Mouse (Mus musculus) heart, embryonic 11.5 days (tissue): ENCODE results near the gene Slc22a15. TPM values are rescaled to one million over a fixed set of nuclear protein-coding genes. Genes with fewer than 3 reads are reported as not detected.
A peak's percentile ranks its signal among the peaks of the same experiment; 100 is the strongest.

Source experiments
- ATAC-seq: fragments of 200-750 bp; cut with Nextera tagmentation; replicated peaks from 2 replicates; pipeline ENCODE4 v1.8.0; 2017; ENCODE audit warnings: moderate library complexity; ENCODE audit not compliant: insufficient number of reproducible peaks, low FRiP score, low TSS enrichment
- H3K27ac ChIP-seq: fragments of 300-500 bp; sonication (generic); 2 replicates; pipeline ENCODE4 v1.5.1; 2014; ENCODE audit warnings: mild to moderate bottlenecking, low read depth, low read length
- H3K27me3 ChIP-seq: fragments of 300-500 bp; sonication (generic); 2 replicates; pipeline ENCODE4 v1.6.1; 2014; ENCODE audit warnings: mild to moderate bottlenecking, low read length, mixed read lengths; ENCODE audit not compliant: control insufficient read depth, insufficient read depth
- H3K36me3 ChIP-seq: fragments of 300-500 bp; sonication (generic); 2 replicates; pipeline ENCODE4 v1.6.1; 2014; ENCODE audit warnings: mild to moderate bottlenecking, low read length, moderate library complexity, mixed read lengths; ENCODE audit not compliant: control insufficient read depth, insufficient read depth
- H3K4me1 ChIP-seq: fragments of 300-500 bp; sonication (generic); 2 replicates; pipeline ENCODE4 v1.6.1; 2014; ENCODE audit warnings: low read length; ENCODE audit not compliant: control insufficient read depth, insufficient read depth
- H3K4me2 ChIP-seq: fragments of 300-500 bp; sonication (generic); 2 replicates; pipeline ENCODE4 v1.6.1; 2014; ENCODE audit warnings: mild to moderate bottlenecking, moderate library complexity
- H3K4me3 ChIP-seq: fragments of 300-500 bp; sonication (generic); 2 replicates; pipeline ENCODE4 v1.5.1; 2014; ENCODE audit warnings: low read depth, low read length
- H3K9ac ChIP-seq: fragments of 300-500 bp; sonication (generic); 2 replicates; pipeline ENCODE4 v1.6.1; 2014; ENCODE audit warnings: mild to moderate bottlenecking, low read depth, low read length, moderate library complexity
- H3K9me3 ChIP-seq: fragments of 300-500 bp; sonication (generic); replicated peaks from 2 replicates; pipeline ENCODE4 v1.6.1; 2016; ENCODE audit warnings: low read length; ENCODE audit not compliant: control insufficient read depth
- WGBS: fragments of 180-500 bp; shearing (Covaris S2); extraction: QIAGEN DNeasy Blood & Tissue Kit; methylation state at CpG from one replicate; pipeline ENCODE4 v1.1.7; 2014; ENCODE audit not compliant: insufficient replicate concordance; 5-methylcytosine and 5-hydroxymethylcytosine counted together
- polyA plus RNA-seq: library from polyadenylated mRNA; unstranded; fragments of >200 nt; fragmentation: Nextera tagmentation; extraction: Ambion mirVana; gene quantifications from 2 replicates; pipeline ENCODE4 v1.2.1, GENCODE M21; 2014

Gene Slc22a15
- polyA plus RNA-seq, 1 experiment from 2014 or later, result 7.3 TPM

DNA sequence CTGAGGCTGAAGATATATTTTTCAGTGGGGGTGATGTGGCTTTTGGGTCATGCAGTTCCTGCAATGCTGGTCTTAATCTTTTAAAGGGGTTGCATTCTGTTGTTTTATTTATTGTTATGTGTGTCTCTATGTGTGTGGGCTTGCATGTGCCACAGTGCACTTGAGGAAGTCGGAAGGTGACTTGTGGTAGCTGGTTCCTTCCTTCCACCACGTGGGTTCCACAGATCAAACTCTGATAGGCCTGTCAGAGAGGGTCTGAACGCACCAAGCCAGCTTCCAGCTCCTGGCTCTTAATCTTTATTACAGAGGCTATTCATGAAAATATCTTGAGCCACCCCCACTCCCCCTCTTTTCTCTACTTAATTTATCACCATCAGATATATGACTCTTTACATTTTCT lies 40.4 kb downstream of the Slc22a15 start:
- Histone ChIP-seq H3K36me3 (no peaks in the 10 kb centered on the region), H3K27ac (no peak overlapping the region), H3K4me1 (no peaks in the 10 kb centered on the region), H3K27me3 (no peaks in the 10 kb centered on the region), H3K4me3 (no peak overlapping the region), H3K4me2 (no peak overlapping the region), H3K9ac (no peak overlapping the region), H3K9me3 (no peaks in the 10 kb centered on the region)
- ATAC-seq, result no peak
- WGBS, result 60% methylated on average over 3 of the region's 3 CpGs

DNA sequence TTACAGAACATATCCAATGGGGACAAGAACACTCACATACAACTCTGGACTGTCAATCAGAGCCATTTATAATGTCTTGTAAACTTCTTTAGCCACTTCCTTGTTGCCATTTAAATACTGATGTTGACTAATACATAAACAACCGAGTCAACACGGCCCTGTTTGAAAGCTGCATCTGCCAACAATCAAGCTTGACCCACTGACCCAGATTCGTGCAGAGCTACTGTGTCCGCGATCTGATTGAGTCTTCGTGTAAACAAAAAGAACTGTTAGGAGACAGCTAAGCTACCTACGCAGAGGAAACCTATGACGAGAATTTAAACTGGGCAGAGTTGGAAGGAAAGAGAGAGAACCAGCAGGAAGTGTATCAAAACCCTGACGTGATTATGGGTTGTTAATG lies 42.5 kb downstream of the Slc22a15 start:
- Histone ChIP-seq H3K9me3 (no peaks in the 10 kb centered on the region), H3K4me2 (no peak overlapping the region), H3K9ac (no peak overlapping the region), H3K36me3 (no peaks in the 10 kb centered on the region; the same call in 1 of the 2 replicates), H3K4me1 (no peaks in the 10 kb centered on the region), H3K27me3 (no peaks in the 10 kb centered on the region), H3K4me3 (no peak overlapping the region), H3K27ac (no peak overlapping the region)
- no peak for ATAC-seq
- WGBS, result 61% methylated on average over 9 of the region's 9 CpGs

DNA sequence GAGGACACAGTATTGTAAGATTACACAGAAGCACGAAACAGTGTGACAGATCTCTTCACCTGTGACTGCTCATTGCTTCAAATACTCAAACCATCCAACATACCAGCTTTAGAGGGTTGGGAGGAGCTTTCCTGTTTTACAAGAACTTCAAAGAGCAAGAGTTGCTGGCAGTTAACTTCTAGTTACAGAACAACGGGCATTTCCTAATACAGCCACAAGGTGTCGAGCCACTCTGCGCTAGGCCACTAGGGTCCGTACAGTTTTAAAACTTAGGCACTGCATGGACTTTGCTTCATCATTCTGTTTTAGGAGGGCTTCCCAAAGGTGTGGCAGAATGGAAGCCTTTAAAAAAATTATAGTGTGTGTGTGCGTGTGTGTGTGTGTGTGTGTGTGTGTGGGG lies 43.4 kb downstream of the Slc22a15 start:
- no peaks in the 10 kb centered on the region for H3K9me3 ChIP-seq
- 77% methylated on average over 6 of the region's 6 CpGs for WGBS
- H3K27me3 ChIP-seq, result no peaks in the 10 kb centered on the region
- no peak overlapping the region for H3K27ac ChIP-seq
- no peak for ATAC-seq
- no peaks in the 10 kb centered on the region; the same call in 1 of the 2 replicates for H3K36me3 ChIP-seq
- no peak overlapping the region for H3K4me2 ChIP-seq
- H3K4me3 ChIP-seq, result no peak overlapping the region
- H3K4me1 ChIP-seq, result no peaks in the 10 kb centered on the region; the same call in 1 of the 2 replicates
- H3K9ac ChIP-seq, result no peak overlapping the region

DNA sequence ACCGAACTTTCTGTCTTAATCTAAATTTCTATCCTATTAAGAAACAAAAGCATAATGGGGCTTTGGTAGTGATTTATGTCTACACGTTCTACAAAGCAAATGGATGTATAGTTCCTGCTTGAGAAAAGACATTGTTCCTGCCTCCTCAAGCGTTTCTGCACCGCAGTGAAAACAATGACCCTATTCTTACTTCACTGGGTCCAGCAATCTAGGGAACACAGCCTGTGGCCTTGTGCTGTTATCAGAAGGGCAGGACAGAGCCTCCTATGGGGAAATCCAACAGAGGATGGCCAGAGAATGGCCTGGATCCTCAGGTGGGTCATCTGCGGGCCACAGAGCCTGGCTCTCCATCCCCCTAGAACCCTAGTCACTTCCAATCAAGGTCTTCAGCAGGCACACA lies 46.1 kb downstream of the Slc22a15 start:
- H3K9me3 ChIP-seq, result no peaks in the 10 kb centered on the region
- H3K36me3 ChIP-seq, result no peaks in the 10 kb centered on the region; the same call in 1 of the 2 replicates
- 63% methylated on average over 5 of the region's 5 CpGs for WGBS
- no peaks in the 10 kb centered on the region for H3K27me3 ChIP-seq
- no peak overlapping the region for H3K9ac ChIP-seq
- no peak for ATAC-seq
- H3K4me1 ChIP-seq, result no peaks in the 10 kb centered on the region; the same call in 1 of the 2 replicates
- no peak overlapping the region for H3K4me3 ChIP-seq
- no peak overlapping the region for H3K4me2 ChIP-seq
- no peak overlapping the region; the same call in 1 of the 2 replicates for H3K27ac ChIP-seq

DNA sequence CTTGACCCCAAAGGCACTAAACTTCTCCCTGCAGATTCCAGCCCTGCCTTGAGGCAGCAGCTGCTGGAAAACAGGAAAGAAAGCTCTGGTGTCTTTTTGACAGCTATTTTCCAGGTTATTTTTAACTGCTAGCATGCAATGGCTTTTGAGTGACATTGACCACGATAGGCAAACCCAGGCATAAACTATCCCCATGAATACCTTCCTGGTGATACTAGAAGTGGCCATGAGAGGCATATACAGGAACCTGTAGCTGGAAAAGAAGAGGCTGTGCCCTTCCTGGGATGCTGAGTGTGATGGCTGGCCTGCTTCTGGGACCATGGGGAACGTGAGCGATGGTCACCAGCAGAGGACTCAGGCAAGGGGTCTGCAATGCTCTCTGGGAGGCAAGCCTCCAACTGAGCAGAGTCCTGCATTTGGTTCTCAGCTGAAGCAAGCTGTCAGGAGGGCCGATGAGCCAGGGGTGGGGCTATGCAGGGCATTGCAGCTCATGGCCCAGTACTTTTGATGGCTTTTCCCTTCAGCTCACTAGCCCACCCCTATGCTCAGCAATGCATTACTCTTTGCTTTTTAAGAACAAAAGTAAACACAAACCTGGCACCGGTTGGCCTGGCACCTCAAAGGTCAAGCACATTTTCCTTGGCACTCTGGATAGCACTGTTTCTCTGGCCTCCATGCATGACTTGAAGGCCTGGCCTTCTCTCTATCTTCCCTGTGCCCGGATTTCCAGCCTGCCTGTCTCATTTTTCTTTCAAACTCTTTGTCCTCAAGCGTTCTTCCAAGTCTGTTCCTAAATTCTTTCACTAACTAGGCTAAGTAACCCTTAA lies 47.6 kb downstream of the Slc22a15 start:
- Histone ChIP-seq H3K9ac (0 out of 2 replicates have a peak overlapping the region, but pooled peaks have one; percentile 28), H3K9me3 (no peaks in the 10 kb centered on the region), H3K36me3 (peaks cover 2% of the 10 kb centered on the region), H3K27me3 (no peaks in the 10 kb centered on the region), H3K27ac (peak overlapping the region; percentile 6), H3K4me3 (no peak overlapping the region), H3K4me1 (no peaks in the 10 kb centered on the region; the same call in 1 of the 2 replicates), H3K4me2 (no peak overlapping the region)
- 59% methylated on average over 7 of the region's 7 CpGs for WGBS
- no peak for ATAC-seq

DNA sequence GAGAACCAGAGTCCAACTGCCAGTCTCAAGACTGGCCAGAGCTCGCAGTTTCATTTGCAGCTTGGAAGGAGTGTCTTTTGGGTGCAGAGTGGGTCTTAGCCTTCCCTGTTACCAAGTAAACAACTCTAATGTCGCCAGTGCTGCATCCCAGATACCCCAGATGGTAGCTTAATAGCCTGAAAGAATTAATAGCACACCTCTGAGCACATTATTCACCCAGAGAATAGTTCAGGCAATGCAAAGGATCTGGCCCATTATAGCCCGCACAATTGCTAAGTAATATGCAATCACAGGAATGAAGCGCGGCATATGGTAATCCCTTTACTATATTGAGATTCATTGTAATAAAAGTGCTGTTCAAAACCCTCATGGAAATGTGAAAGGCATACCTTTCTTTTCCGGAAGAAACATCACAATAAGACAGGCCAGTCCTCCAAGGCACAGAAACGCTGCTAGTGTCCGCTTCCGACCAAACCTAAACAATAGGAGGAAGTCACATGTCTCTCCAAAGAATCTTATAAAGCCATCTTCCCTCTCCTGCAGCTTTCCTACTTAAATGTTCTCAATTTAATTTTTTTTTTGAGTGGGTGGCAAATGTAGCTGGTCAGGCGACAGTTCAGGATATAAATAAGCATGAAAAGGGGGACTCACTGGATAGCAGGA lies 48.9 kb downstream of the Slc22a15 start:
- peak overlapping the region; percentile 6; the same call in 1 of the 2 replicates for H3K27ac ChIP-seq
- no peaks in the 10 kb centered on the region; the same call in 1 of the 2 replicates for H3K4me1 ChIP-seq
- no peak overlapping the region for H3K9ac ChIP-seq
- H3K36me3 ChIP-seq, result peaks cover 2% of the 10 kb centered on the region
- no peak overlapping the region for H3K4me3 ChIP-seq
- 79% methylated on average over 10 of the region's 10 CpGs for WGBS
- H3K9me3 ChIP-seq, result no peaks in the 10 kb centered on the region
- no peaks in the 10 kb centered on the region for H3K27me3 ChIP-seq
- no peak for ATAC-seq
- H3K4me2 ChIP-seq, result no peak overlapping the region

DNA sequence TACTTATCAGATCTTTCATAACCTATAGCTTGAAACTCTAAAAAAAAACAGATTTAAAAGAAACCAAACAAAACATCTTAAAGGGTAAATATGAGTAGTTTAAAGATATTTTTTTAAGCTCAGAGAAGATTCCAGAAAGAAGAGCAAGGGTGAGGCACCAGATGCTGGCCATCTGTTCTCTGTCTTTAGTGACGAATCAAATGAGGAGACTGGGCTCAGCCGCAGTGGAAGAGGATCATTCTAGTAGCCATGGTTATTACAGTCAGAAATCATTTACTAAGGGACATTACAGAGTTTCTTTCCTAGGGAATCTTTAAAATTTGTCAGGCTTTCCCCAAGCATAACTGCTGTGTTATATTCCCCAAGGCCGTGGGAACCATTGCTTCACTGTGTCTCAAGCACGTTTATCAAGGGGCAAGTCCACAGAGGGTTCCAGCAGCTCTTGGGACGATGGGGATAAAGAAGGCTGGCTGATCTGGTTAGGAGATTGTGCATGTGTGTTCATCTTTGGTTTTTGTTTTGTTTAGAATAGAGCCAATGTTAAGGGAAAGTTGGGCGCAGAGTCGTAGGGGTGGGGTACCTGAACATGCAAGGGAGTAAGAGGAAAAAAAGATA lies 51.1 kb downstream of the Slc22a15 start:
- Histone ChIP-seq H3K9me3 (no peaks in the 10 kb centered on the region), H3K36me3 (peaks cover 2% of the 10 kb centered on the region), H3K4me1 (no peaks in the 10 kb centered on the region; the same call in 1 of the 2 replicates), H3K27ac (no peak overlapping the region), H3K4me2 (no peak overlapping the region), H3K4me3 (no peak overlapping the region), H3K9ac (no peak overlapping the region), H3K27me3 (no peaks in the 10 kb centered on the region)
- WGBS, result 76% methylated on average over 7 of the region's 7 CpGs
- ATAC-seq, result no peak

DNA sequence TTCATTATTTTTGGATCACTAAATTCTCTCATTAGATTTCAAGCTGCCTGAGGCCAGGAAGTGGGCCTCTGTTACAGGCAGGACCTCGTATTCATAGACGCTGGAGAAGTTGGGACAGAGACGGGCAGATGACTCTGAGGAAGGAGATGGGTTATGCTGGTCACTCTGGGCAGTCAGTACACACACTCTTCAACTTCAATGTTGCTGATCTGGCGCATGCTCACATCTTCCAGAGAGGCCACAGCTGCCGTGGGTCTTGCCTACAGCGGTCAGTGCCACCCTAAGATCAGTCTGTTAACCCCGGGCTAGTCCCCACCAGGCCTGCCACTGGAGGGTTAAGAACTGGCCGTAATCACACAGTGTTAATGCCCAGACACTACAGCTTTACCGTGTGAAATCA lies 52.3 kb downstream of the Slc22a15 start:
- no peak for ATAC-seq
- no peaks in the 10 kb centered on the region; the same call in 1 of the 2 replicates for H3K4me1 ChIP-seq
- peaks cover 2% of the 10 kb centered on the region; the same call in 1 of the 2 replicates for H3K36me3 ChIP-seq
- no peak overlapping the region for H3K9ac ChIP-seq
- no peak overlapping the region for H3K4me2 ChIP-seq
- WGBS, result 80% methylated on average over 9 of the region's 9 CpGs
- no peak overlapping the region for H3K27ac ChIP-seq
- no peak overlapping the region for H3K4me3 ChIP-seq
- H3K9me3 ChIP-seq, result no peaks in the 10 kb centered on the region
- H3K27me3 ChIP-seq, result no peaks in the 10 kb centered on the region
